Mouse (Mus musculus): ENCODE measurements around the gene Shmt2.

The Shmt2 gene

DNA sequence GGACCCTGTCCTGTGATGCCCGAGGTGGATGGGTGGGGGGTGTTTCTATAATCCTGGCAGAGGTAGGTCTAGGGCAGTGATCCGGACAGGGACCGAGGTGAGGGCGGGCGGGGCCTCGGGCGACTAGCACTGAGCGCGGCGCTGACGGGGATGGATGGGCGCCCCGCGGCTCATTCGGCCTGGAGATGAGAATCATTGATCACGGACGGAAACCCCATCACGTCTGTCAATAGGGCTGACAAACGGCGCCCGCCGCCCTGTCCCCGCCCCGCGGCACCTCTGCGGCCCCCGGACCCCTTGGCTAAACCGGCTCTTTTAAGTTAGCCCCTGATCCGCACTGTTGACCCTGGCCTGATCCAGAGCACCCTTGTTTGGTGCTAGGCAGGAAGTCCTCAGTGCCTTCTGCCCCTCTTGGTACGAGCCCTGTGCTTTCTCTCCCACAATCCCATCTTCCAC is 12.7 kb upstream of the Shmt2 start:
- in situ Hi-C loops (cut with MboI; ENCODE audit: unreplicated experiment in 2 of 2) = no loop called here

DNA sequence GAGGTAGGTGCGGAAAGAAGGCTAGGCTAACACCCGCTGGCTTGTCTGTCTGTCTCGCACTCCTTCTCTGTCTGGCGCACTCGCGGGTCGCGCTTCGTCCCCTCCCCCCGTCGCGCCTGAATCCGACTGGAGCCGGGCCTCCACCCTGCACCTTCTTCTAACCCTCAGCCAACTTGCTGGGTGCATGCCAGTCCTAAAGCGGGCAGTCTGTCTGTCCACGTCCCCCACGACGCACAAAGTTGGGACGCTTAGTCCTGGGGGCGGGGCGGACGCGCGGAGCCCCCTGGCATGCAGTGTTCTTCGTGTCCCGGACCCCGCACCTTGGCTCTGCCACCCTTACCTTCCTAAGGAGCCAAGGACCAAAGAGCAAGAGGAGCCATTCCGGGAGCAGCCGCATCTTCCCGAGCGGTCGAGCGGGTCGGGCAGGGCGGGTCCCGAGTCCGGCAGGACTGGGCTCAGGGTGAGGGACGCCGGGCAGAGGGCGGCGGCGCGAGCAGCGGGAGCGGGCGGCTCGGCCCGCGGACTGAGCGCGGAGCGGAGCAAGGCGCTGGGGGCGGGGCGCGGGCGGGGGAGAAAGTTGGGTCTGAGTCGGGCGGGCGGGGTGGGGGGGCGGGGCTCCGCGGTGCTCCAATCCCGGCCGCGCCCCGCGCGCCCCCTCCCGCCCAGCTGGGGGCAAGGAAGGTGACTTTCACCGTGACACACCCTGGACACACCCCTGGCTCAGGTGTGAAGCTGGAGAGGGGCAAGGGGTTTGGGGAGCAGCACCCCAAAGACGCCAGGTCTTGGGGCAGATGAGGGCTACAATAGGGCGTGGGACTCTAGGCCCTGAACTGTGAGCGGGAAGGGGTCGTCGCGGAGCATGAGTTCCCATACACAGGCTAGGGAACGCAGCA is 12.0 kb upstream of the Shmt2 start, which contains the start of gene Nxph4:
Nxph4 (minus strand) TSS at position 524 of the 893 bp plus-strand sequence.
- in situ Hi-C loops (cut with MboI; ENCODE audit: unreplicated experiment in 2 of 2) = no loop called here

DNA sequence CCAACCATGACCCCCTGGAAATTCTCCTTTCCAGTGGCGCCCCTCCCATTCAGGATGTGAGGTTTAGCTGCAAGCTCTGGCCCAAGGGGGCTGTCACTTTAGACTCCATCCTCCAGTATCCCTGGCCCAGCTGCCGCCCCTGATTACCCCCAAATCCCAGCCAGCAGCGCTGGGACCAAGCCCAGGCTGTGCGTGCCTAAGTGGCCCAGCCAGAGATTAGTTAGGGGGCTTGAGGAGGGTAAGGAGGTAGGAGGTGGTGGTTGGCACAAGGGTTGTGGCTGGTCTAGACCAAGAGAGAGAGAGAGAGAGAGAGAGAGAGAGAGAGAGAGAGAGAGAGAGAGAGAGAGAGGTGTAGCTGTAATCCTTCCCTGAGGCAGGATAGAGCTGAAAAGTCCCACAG is 9.3 kb upstream of the Shmt2 start:
- in situ Hi-C loops (cut with MboI; ENCODE audit: unreplicated experiment in 2 of 2) = no loop called here

DNA sequence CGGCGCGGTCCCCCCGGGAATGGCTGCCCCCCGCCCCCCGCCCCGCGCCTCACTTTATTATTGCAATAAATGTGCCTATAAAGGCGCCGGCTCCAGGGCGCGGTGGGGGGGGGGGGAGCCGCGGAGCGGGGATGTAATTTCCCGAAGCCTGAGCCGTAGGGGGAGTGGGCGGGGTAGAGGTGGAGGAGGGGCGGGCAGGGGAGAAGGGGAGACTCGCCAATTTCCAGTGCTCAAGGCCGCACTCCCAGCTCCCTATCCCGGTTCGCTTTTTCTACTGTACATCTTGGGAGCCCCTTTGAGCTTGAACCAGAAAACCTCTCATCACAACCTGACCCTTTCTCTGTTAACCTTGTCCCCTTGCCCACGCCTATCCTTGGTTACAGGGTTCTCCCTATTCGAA is 8.7 kb upstream of the Shmt2 start:
- in situ Hi-C loops (cut with MboI; ENCODE audit: unreplicated experiment in 2 of 2) = no loop called here

DNA sequence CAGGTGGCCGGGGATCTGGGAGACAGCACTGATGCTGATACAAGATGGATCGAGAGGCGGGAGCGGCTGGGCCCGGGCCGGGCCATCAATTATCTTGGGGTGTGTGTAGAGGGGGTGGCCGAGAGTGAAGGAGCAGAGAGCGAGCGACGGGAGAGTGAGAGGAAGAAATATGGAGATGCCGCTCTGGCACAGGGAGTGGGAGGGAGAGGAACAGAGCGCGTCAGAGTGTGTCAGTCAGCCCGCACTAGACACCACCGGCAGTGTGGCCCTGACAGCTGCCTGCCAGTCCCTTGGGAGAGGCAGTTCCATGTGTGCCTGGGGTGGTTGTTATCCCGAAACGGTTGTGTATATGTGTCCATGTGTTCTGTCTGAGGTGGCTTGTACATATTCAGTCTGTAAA is 5.2 kb upstream of the Shmt2 start:
- in situ Hi-C loops (cut with MboI; ENCODE audit: unreplicated experiment in 2 of 2) = no loop called here

DNA sequence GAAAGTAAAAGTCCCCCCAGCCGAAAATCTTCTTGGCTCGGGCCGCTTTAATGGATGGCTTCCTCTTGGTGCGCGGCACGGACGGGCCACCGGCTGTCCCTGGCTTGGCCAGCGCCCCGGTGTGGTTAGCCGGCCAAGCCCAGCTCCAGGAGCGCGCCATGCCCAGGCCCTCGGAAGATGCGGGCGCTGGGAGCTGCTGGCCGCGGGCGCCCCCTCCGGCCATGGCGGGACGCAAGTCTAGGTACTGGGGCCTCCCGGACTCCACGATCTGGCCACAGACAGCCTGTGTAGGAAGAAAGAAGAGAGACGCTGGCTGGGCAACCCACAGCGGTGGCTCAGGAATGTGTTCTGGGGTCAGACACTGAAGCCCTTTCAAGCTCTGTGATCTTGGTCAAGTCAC is 4.4 kb upstream of the Shmt2 start:
- in situ Hi-C loops (cut with MboI; ENCODE audit: unreplicated experiment in 2 of 2) = no loop called here

DNA sequence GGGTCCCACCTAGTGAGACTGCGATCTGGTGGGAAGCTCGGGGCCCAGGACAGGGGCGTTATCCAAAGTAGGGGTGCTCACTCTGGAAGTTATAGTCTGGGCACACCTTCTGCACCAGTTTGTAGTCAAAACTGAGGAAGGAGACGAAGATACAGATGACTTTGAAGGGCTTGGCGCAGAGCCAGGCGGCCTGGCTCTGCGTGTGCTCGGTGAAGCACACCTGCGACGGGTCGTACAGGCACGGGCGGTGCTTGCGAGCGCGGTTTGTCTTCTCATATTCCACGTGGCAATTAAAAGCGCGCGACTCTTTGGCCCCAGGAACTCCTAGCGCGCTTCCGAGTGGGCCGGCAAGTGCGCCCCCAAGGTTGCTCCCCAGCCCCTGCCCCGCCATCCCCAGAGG is 3.8 kb upstream of the Shmt2 start:
- in situ Hi-C loops (cut with MboI; ENCODE audit: unreplicated experiment in 2 of 2) = no loop called here

DNA sequence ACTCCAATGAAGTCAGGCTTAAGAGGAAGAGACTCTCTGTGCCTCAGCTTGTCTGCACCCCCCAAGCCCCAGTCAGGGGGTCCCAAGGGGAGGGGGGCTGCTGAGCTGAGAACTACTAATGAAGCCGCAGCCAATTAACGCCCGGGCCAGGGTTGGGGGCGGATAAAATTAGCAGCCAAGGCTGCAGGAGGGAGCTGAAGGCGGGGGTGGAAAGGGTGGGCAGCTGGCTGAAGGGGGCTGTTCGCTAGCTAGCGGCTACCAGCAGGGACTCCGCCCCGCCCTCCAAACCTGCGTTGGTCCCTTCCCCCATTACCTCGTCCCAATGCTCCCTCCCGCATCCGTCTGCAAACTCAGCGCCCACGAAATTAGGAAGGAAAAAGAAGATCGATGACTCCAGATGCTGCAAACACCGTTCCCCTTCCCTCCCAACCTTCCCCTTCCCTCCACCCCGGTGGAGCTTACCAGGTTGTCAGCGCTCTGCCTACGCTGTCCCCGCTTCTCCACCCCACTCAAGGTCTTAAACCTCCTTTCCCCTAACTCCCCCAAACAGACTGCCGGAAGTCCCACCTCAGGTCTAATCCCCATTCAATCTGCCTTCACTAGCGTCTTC is 2.5 kb upstream of the Shmt2 start:
- in situ Hi-C loops (cut with MboI; ENCODE audit: unreplicated experiment in 2 of 2) = no loop called here

DNA sequence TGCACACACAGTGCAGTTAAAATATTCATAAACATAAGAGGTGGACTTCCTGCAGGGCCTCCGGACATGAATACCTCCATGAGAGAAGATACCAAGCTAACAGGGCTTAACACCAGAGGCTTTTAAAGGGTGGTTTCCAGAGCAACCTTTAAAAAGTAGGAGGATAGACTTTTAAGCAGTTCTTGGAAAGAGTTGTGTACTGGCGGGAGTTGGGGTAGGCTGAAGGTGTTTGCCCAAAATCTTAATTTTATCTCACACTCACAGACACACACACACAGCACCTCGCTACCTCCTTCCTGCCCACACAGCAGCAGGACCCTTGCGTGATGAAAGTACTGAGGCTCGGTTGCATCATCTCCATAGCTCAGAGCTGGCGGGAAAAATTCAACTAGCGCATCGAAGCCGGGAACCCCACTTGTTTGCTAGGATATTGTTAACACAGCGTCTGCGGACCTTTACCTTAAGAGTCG is 598 bp downstream of the Shmt2 start:
- in situ Hi-C loops (cut with MboI; ENCODE audit: unreplicated experiment in 2 of 2) = no loop called here

DNA sequence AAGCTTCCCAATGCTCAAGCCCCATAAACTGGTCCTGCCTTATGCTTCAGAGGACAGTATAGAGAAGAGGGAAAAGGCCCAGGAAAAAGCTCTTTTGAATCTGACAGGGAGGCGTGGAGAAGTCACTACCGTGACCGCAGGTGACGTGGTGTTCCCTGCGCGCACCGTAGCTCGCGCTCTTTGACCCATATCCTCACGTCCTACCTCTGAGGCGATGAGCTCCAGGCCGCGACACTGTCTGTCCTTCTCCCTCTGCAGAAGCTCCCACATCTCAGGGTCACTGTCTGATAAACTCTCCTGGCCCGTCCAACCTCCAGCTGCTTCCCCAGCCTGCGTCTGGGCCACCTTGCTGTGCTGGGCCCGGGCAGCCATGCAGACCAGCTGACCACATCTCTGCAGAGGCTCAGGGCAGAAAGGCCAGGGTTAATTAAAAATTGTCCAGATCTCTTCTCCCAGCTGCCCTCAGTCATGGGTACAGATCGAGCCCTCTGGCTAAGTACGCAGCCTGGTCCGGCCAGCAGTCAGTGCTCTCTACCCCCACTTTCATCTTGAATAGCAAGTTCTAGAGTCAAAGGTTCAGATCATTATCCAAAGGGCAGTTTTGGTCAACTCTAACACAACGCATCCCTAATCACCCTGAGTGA is 1.4 kb downstream of the Shmt2 start:
- in situ Hi-C loops (cut with MboI; ENCODE audit: unreplicated experiment in 2 of 2) = no loop called here

DNA sequence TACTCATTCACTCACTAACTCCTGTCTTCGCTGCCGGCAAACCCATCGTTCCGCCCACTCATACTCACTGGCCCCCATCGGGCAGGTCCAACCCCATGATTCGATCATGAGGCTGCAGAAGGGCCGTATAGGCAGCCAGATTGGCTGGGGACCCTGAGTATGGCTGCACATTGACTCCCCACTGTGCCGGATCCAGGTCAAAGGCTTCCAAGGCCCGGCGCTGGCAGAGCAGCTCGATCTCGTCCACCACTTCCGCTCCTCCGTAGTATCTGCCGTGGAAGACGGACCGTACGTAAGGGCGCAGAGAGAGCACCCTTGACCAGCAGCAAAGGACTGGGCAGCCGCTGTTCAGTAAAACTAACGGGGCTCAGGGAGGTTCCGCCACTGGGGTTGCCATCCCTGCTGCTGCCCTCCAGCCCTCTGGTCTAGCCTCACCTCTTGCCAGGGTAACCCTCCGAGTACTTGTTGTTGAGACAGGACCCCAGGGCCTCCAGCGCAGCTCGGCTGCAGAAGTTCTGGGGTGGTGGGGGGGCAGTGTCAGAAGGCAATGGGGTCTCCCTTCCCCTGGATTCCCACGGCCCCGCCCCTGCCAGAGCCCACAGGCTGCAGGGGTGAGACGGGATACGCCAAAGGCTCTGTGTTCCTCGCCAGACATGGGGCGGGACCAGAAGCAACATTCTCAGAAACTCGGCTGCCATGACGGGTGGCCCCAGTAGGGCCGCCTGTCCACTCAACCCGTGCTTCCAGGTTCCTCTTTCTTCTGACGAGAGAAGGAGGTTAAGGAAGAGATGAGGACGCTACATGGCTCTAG is 2.1 kb downstream of the Shmt2 start:
- in situ Hi-C loops (cut with MboI; ENCODE audit: unreplicated experiment in 2 of 2) = no loop called here

DNA sequence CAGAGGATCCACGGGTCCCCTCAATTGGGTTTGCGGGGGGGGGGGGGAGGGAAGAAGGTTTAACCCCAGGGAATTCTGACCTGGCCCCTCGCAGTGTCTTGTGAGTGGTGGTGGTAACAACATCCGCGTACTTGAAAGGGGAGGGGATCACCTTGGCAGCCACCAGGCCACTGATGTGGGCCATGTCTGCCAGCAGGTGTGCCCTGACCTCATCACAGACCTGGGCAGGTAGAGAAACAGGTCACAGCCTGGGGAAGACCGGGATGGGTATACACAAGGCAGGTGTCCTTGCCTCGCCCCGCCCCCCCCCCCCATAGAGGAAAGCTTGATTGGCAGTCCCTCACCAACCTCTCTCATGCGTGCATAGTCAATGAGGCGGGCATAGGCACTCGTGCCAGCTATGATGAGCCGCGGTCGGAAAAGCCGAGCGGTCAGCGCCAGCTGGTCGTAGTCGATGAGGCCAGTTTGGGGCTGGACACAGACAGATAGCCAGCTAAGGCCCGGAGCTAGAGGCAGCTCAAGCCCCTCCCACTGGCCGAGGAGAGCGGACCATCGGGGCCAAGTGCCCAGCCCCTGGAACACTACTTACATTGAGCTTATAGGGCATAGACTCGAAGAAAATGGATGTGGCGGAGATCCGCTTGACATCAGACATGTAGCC is 3.1 kb downstream of the Shmt2 start:
- in situ Hi-C loops (cut with MboI; ENCODE audit: unreplicated experiment in 2 of 2) = no loop called here

DNA sequence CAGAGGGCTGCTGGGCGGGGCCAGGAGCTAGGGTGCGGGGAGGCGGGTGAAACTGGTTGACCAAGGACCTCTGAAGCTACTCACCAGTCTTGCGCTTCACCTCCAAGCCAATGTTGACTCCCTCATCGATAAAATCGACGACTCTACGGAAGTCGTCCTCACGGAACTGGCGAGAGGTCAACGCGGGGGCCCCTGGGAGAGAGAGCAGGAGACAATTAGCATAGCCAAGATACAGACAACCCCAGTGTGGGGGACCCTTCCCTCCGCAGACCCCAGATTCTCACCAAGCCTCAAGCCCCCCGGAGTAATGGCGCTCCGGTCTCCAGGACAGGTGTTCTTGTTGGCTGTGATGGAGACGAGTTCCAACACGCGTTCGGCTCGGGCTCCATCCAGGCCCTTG is 4.3 kb downstream of the Shmt2 start:
- in situ Hi-C loops (cut with MboI; ENCODE audit: unreplicated experiment in 2 of 2) = no loop called here

DNA sequence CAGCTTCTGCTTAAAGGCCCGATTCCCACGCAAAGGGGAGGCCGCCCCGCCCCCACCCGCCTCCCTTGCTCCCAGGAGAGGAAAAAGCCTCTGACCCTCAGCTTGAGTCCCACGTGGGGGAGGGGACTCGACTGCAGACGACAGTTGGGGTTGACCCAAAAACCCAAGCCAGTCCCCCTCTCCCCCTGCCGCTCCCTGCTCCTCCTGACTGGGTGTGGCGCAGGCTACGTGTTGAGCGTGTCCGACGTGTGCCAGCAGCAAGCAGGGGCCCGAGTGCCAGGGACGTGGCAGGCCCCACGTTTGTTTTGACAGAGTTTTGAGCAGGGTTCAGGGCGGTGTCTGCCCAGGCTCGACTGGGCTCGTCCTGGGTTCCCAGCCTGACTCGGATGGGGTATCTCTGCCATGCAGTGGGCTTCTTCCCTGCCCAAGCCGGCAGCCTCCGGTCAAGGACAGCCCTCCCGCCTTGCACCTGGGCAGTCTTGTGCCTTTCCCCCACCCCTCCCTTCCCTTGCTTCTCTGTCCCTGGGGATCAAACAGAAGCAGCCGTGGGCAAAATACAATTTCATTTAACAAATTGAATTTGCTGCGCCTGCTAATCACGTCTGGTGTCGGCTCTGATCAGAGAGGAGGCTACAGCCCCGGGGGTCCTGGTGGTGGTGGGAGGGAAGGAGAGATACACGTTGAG is 5.5 kb downstream of the Shmt2 start:
- in situ Hi-C loops (cut with MboI; ENCODE audit: unreplicated experiment in 2 of 2) = no loop called here

DNA sequence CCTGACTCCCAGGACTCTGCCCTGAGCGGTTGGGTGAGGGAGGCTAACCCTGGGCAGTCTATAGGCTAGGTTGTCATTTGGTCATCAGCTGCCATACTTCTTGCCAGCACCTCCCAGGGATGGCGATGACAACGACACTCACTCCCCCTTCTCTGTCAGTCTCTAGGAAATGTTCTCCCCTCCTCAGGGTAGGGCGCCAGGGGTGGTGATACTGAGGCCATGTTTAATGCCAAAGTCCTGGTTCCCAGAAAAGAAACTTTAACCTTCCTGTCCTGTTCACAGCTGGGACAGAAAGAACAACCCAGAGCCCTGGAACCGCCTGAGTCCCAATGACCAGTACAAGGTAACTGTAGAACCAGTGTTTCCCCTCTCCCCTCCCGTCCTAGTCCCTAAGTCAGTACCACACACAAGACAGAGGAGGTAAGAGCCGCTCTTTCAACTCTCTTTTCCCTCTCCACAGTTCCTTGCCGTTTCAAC is 6.2 kb downstream of the Shmt2 start:
- in situ Hi-C loops (cut with MboI; ENCODE audit: unreplicated experiment in 2 of 2) = no loop called here

DNA sequence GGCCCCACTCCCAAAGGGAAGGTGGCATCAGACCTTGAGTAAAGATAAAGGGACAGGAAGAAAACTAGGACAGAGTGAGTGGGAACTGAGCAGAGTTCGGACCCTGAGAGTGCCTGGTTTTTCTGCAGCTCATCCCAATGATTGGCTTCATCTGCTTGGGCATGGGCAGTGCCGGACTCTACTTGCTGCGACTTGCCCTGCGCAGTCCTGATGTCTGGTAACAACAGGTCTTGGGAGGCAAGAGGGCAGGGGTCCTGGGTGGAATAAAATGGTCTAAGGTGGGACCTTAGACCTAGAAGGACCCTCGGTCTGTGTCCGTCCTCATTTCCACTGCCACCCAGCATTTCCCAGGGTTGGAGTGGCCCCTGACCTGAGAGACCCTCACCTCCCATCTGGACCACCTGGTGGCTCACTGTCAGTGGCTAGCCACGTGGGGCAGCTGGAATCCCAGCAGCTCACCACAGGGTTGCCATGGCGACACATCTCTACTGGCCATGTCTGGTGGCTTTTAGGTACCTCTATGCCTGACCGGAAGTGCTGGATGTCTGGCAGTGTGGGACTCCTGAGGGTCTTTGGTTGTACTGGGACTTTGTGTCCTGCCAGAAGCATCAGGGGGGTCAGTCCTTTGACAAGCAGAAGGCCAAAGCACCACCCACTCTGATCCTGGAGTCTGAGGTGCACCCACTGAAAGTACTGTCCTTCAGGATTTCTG is 6.8 kb downstream of the Shmt2 start:
- in situ Hi-C loops (cut with MboI; ENCODE audit: unreplicated experiment in 2 of 2) = no loop called here

DNA sequence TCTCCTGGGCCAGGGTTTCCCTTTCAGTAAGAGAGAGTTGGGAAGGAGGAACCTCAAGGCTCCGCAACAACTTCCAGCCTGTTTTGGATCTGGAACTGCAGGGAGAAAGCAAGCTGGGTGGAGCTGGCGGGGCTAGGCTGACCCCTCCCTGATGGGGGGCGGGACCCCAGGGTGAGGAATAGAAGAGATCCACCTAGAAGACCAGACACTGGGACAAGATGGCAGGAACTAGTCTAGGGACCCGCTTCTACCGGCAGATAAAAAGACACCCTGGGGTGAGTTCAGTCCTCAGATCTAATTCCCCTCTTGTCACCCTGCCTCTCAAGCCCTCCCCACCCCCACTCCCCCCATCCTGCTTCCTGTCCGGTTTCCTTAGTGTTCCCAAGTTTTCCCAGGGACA is 7.5 kb downstream of the Shmt2 start, which contains the start of gene Ndufa4l2:
Ndufa4l2 (plus strand) TSS at position 204 of the 400 bp plus-strand sequence.
- in situ Hi-C loops (cut with MboI; ENCODE audit: unreplicated experiment in 2 of 2) = no loop called here

DNA sequence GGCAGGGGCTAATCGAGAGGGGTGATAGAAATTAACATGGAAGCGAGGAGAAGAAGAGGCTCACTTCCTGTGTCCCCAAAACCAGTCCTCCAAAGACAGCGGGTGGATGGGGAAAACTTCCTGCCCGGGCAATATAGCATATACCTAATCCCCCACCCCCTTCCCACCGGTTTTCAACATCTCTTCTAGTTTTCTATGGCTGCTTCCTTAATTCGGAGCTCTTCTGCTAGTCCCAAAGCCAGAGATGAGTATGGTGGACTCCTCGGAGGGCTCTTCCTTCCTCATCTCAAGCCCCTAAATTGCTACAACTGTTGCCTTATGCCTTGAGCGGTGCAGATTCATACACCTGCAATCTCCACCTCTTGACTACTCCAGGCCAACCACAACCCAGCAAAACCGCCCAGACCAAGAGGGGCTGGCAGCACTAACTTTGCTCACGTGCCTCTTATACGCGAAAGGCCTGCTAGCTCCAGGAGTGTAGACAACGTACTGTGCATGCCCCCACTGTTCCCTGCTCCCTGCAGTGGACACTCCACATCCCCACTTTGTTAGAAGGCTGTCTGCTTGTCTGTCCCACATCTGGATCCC is 8.0 kb downstream of the Shmt2 start:
- in situ Hi-C loops (cut with MboI; ENCODE audit: unreplicated experiment in 2 of 2) = no loop called here

Measured in v-Abl transformed pro-B cells (cell line).